Mouse (Mus musculus) gastrocnemius, postnatal 25 days (tissue): Measurements from ENCODE around the gene Tsacc. TPM values are rescaled to one million over a fixed set of nuclear protein-coding genes. Genes with fewer than 3 reads are reported as not detected.
A peak's percentile ranks its signal among the peaks of the same experiment; 100 is the strongest.
"Not testable (repeated sequence)": the region's sequence is repeated elsewhere in the genome, so short reads cannot be mapped to it uniquely, and the experiment has no call there.

Experiments used
- DNase-seq: peaks from one replicate; pipeline ENCODE4 v3.0.0; 2022
- long read RNA-seq, 2 experiments: library from polyadenylated mRNA; stranded (forward); transcript quantifications; one replicate each; pipeline ENCODE4 v2.0.0; 2021
- total RNA-seq, 2 experiments: library from RNA; stranded (reverse); gene quantifications; 1 replicate in 1 of 2; 2 replicates in 1 of 2; pipeline ENCODE4 v1.2.3; 2021

Tsacc gene
- total RNA-seq, result 1 to 10 TPM; 5.4 to 5.9 TPM
- long read RNA-seq, experiment 1, partial matches to known transcripts, result 0 of 7 reads
- long read RNA-seq, experiment 1, other reads (novel, unspliced or antisense), result 3 of 7 reads
- long read RNA-seq, experiment 2, partial matches to known transcripts, result 1 of 3 reads
- long read RNA-seq, experiment 2, other reads (novel, unspliced or antisense), result 1 of 3 reads

GRCm38 (mm10) chr3:88296561-88297318 is at the start of gene Tsacc, which contains the start of gene Cct3:
TSS of gene Tsacc (minus strand) at chr3:88296999.
TSS of gene Cct3 (plus strand) at chr3:88297116.
- DNase-seq, result peak; percentile 98

GRCm38 (mm10) chr3:88339006-88339405 is 42.2 kb upstream of the Tsacc start:
- DNase-seq, result no peak

GRCm38 (mm10) chr3:88338316-88338715 is 41.5 kb upstream of the Tsacc start:
- DNase-seq, result no peak

- no peak for DNase-seq
Measured at GRCm38 (mm10) chr3:88337367-88338020, 40.7 kb upstream of the Tsacc start.

GRCm38 (mm10) chr3:88336058-88337013 is 39.5 kb upstream of the Tsacc start, which contains the start of the genes Tmem79 and Smg5:
TSS of gene Tmem79 (minus strand) at chr3:88336148.
TSS of gene Smg5 (plus strand) at chr3:88336260.
- peak; percentile 96 for DNase-seq

GRCm38 (mm10) chr3:88335436-88336053 is 38.7 kb upstream of the Tsacc start:
- no peak for DNase-seq

- DNase-seq, result no peak
Measured at GRCm38 (mm10) chr3:88334902-88335435, 38.2 kb upstream of the Tsacc start.

- DNase-seq, result no peak
Measured at GRCm38 (mm10) chr3:88334029-88334658, 37.3 kb upstream of the Tsacc start.

- no peak for DNase-seq
Measured at GRCm38 (mm10) chr3:88331282-88331681, 34.5 kb upstream of the Tsacc start.

GRCm38 (mm10) chr3:88328956-88329355 is 32.2 kb upstream of the Tsacc start:
- no peak for DNase-seq

- DNase-seq, result no peak
Measured at GRCm38 (mm10) chr3:88324951-88325405, 28.2 kb upstream of the Tsacc start, which contains the start of gene Glmp. TSS of gene Glmp (plus strand) at chr3:88325023.

GRCm38 (mm10) chr3:88299172-88299571 is 2.4 kb upstream of the Tsacc start:
- no peak for DNase-seq

GRCm38 (mm10) chr3:88297321-88297851 is 587 bp upstream of the Tsacc start:
- no peak for DNase-seq

GRCm38 (mm10) chr3:88296110-88296560 is 664 bp downstream of the Tsacc start:
- no peak for DNase-seq

- not testable (repeated sequence) for DNase-seq
Measured at GRCm38 (mm10) chr3:88295272-88295671, 1.5 kb downstream of the Tsacc start.

- DNase-seq, result no peak
Measured at GRCm38 (mm10) chr3:88291970-88292369, 4.8 kb downstream of the Tsacc start.

GRCm38 (mm10) chr3:88288133-88288713 is 8.6 kb downstream of the Tsacc start:
- not testable (repeated sequence) for DNase-seq

- DNase-seq, result no peak
Measured at GRCm38 (mm10) chr3:88287110-88287509, 9.7 kb downstream of the Tsacc start, which contains the start of gene Gm38392. TSS of gene Gm38392 (minus strand) at chr3:88287210.

- not testable (repeated sequence) for DNase-seq
Measured at GRCm38 (mm10) chr3:88285565-88285895, 11.3 kb downstream of the Tsacc start.
